Mouse (Mus musculus): ENCODE measurements around the gene Spryd4. TPM values are rescaled to one million over a fixed set of nuclear protein-coding genes. Genes with fewer than 3 reads are reported as not detected.
"Not testable (repeated sequence)": the region's sequence is repeated elsewhere in the genome, so short reads cannot be mapped to it uniquely, and the experiment has no call there.

Spryd4 gene
- total RNA-seq (2014; rRNA removed) (17.1 and 29.5 TPM in 2 replicates), polyA plus RNA-seq (2015; fragmentation: Nextera tagmentation; extraction: Ambion mirVana) (21.4 and 23.0 TPM in 2 replicates)

DNA sequence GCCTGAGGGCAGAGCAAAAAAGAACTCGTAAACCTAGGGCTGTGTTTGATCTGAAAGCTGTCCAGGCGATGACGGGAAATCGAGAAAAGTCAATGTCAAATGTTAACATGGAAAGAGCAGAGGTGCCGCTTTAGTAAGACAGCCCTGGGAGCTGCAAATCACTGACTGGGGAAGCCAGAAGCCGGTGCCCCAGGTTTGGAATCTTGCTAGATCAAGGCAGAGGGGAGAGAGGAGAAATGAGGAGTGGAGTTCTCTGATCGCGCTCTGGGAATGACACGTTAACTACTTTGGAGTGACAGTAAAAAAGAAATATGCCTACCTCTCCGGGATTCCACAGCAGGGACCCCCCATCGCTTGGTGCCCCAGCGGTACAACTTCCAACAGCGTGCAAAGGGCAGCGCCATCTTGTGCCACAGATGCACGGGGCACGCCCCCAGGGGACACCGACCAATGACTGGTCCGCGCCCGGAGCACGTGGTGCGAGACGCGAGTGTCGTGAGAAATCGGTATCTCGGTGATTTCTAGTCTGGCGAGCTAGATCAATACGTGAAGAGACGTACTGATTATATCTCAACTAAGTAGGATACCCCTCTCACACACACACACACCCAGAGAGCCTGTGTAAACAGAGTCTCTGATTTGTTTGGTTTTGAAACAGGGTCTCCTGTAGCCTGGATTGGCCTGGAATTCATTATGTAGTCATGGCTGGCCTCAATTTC lies at the start of gene Spryd4:
Gene Spryd4 (minus strand): TSS at position 418 of the 719 bp plus-strand sequence.
- ATAC-seq (ENCODE audit: low FRiP score) (peak; percentile 95), DNase-seq (ENCODE audit: low spot score) (peak; percentile 95)
- peak within 1 kb of the TSS; percentile 68 for H3K27ac ChIP-seq (ENCODE audit: low read depth, low read length)
- peak within 1 kb of the TSS; percentile 68 for H3K9ac ChIP-seq (replicated peaks; ENCODE audit: low read length, poor library complexity, severe bottlenecking)
- WGBS = under 1% methylated on average over 30 of the region's 30 CpGs
- no peaks in the 10 kb centered on the region for H3K27me3 ChIP-seq (ENCODE audit: insufficient read depth, low read length)
- H3K4me1 ChIP-seq (ENCODE audit: insufficient read depth, low read length) = peaks cover 7% of the 10 kb centered on the region; the same call in 1 of the 2 replicates
- peaks cover 6% of the 10 kb centered on the region; the same call in 1 of the 2 replicates for H3K36me3 ChIP-seq (ENCODE audit: insufficient read depth, low read length)
- peak; percentile 64 for TF ChIP-seq CTCF (IDR thresholded peaks at IDR 0.05)
- H3K4me3 ChIP-seq (ENCODE audit: low read depth, low read length) = peak within 1 kb of the TSS; percentile 65
- H3K4me2 ChIP-seq (ENCODE audit: low read depth, low read length, poor library complexity, severe bottlenecking) = peak within 1 kb of the TSS; percentile 70
- no peaks in the 10 kb centered on the region for H3K9me3 ChIP-seq (ENCODE audit: low read length)

- H3K9me3 ChIP-seq (ENCODE audit: low read length); H3K4me2 ChIP-seq (ENCODE audit: low read depth, low read length, poor library complexity, severe bottlenecking); H3K4me1 ChIP-seq (ENCODE audit: insufficient read depth, low read length); H3K36me3 ChIP-seq (ENCODE audit: insufficient read depth, low read length); DNase-seq (ENCODE audit: low spot score); H3K9ac ChIP-seq (replicated peaks; ENCODE audit: low read length, poor library complexity, severe bottlenecking); H3K27ac ChIP-seq (ENCODE audit: low read depth, low read length); H3K4me3 ChIP-seq (ENCODE audit: low read depth, low read length); H3K27me3 ChIP-seq (ENCODE audit: insufficient read depth, low read length); ATAC-seq (ENCODE audit: low FRiP score): not testable (repeated sequence)
- WGBS = 88% methylated on average over 7 of the region's 7 CpGs
These were observed 48.8 kb upstream of the Spryd4 start for GRCm38 (mm10) chr10:128260376-128260775.

DNA sequence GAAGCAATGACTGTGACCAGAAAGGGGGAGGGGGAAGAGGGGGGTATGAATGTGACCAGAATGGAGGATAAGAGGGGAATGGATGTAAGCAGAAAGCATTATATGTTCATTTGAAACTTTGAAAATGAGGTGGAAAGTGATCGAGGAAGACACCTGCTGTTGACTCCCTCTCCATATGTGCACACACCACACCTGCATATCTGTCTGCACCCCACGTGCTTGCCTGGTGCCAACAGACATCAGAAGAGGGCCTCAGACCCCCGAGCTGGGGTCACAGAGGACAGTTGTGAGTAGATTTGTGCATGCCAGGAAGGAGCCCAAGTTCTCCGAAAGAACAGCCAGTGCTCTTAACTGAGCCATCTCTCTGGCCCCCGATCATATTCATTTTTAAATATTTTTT lies 48.3 kb upstream of the Spryd4 start:
- 91% methylated on average over 5 of the region's 5 CpGs for WGBS
- no peak for TF ChIP-seq CTCF (IDR thresholded peaks at IDR 0.05)
- no peak overlapping the region for H3K9ac ChIP-seq (replicated peaks; ENCODE audit: low read length, poor library complexity, severe bottlenecking)
- H3K4me1 ChIP-seq (ENCODE audit: insufficient read depth, low read length) = no peaks in the 10 kb centered on the region
- no peaks in the 10 kb centered on the region for H3K9me3 ChIP-seq (ENCODE audit: low read length)
- DNase-seq (ENCODE audit: low spot score) (no peak), ATAC-seq (ENCODE audit: low FRiP score) (no peak)
- no peak overlapping the region for H3K27ac ChIP-seq (ENCODE audit: low read depth, low read length)
- no peaks in the 10 kb centered on the region for H3K27me3 ChIP-seq (ENCODE audit: insufficient read depth, low read length)
- H3K36me3 ChIP-seq (ENCODE audit: insufficient read depth, low read length) = no peaks in the 10 kb centered on the region
- H3K4me2 ChIP-seq (ENCODE audit: low read depth, low read length, poor library complexity, severe bottlenecking) = no peak overlapping the region
- H3K4me3 ChIP-seq (ENCODE audit: low read depth, low read length) = no peak overlapping the region

GRCm38 (mm10) chr10:128258953-128259352 lies 47.3 kb upstream of the Spryd4 start:
- Histone ChIP-seq H3K9ac (replicated peaks; ENCODE audit: low read length, poor library complexity, severe bottlenecking) (no peak overlapping the region), H3K36me3 (ENCODE audit: insufficient read depth, low read length) (no peaks in the 10 kb centered on the region), H3K27me3 (ENCODE audit: insufficient read depth, low read length) (no peaks in the 10 kb centered on the region), H3K4me2 (ENCODE audit: low read depth, low read length, poor library complexity, severe bottlenecking) (no peak overlapping the region), H3K27ac (ENCODE audit: low read depth, low read length) (no peak overlapping the region), H3K9me3 (ENCODE audit: low read length) (no peaks in the 10 kb centered on the region), H3K4me3 (ENCODE audit: low read depth, low read length) (no peak overlapping the region), H3K4me1 (ENCODE audit: insufficient read depth, low read length) (no peaks in the 10 kb centered on the region)
- DNase-seq (ENCODE audit: low spot score) (no peak), ATAC-seq (ENCODE audit: low FRiP score) (no peak)
- 79% methylated on average over 4 of the region's 4 CpGs for WGBS
- TF ChIP-seq CTCF (IDR thresholded peaks at IDR 0.05) = no peak

GRCm38 (mm10) chr10:128256328-128256727 lies 44.7 kb upstream of the Spryd4 start:
- TF ChIP-seq CTCF (IDR thresholded peaks at IDR 0.05) = no peak
- Histone ChIP-seq H3K27ac (ENCODE audit: low read depth, low read length) (no peak overlapping the region), H3K4me2 (ENCODE audit: low read depth, low read length, poor library complexity, severe bottlenecking) (no peak overlapping the region), H3K4me1 (ENCODE audit: insufficient read depth, low read length) (no peaks in the 10 kb centered on the region), H3K27me3 (ENCODE audit: insufficient read depth, low read length) (no peaks in the 10 kb centered on the region), H3K9me3 (ENCODE audit: low read length) (no peaks in the 10 kb centered on the region), H3K36me3 (ENCODE audit: insufficient read depth, low read length) (peaks cover 11% of the 10 kb centered on the region), H3K9ac (replicated peaks; ENCODE audit: low read length, poor library complexity, severe bottlenecking) (no peak overlapping the region), H3K4me3 (ENCODE audit: low read depth, low read length) (no peak overlapping the region)
- ATAC-seq (ENCODE audit: low FRiP score) (no peak), DNase-seq (ENCODE audit: low spot score) (no peak)
- WGBS = 92% methylated on average over 8 of the region's 8 CpGs

DNA sequence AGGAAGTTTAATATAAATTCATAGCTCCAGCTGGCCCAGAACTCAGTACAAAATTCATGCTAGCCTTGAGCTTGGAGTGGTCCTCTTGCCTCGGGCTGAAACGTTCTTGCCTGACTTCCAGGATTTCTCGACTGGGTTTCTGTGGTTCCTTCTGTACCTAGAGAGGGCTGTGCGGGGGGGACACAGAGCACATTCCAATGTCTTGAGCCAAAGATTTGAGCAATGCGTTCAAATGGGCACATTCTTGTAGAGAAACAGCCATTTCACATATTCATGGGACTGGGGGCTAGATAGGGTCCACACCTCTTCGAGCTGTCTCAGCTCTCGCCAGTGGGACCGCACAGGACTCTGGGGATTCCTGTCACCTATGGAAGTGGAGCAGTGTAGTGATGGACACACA lies 44.3 kb upstream of the Spryd4 start:
- Histone ChIP-seq H3K4me3 (ENCODE audit: low read depth, low read length) (no peak overlapping the region), H3K27ac (ENCODE audit: low read depth, low read length) (no peak overlapping the region), H3K4me2 (ENCODE audit: low read depth, low read length, poor library complexity, severe bottlenecking) (no peak overlapping the region), H3K9ac (replicated peaks; ENCODE audit: low read length, poor library complexity, severe bottlenecking) (no peak overlapping the region), H3K9me3 (ENCODE audit: low read length) (no peaks in the 10 kb centered on the region), H3K36me3 (ENCODE audit: insufficient read depth, low read length) (peaks cover 14% of the 10 kb centered on the region), H3K27me3 (ENCODE audit: insufficient read depth, low read length) (no peaks in the 10 kb centered on the region), H3K4me1 (ENCODE audit: insufficient read depth, low read length) (no peaks in the 10 kb centered on the region)
- no peak for TF ChIP-seq CTCF (IDR thresholded peaks at IDR 0.05)
- ATAC-seq (ENCODE audit: low FRiP score) (no peak), DNase-seq (ENCODE audit: low spot score) (no peak)
- 89% methylated on average over 8 of the region's 8 CpGs for WGBS
